Mouse (Mus musculus): ENCODE measurements around the gene Chil3. TPM values are rescaled to one million over a fixed set of nuclear protein-coding genes. Genes with fewer than 3 reads are reported as not detected.
"Not testable (repeated sequence)": the region's sequence is repeated elsewhere in the genome, so short reads cannot be mapped to it uniquely, and the experiment has no call there.

Chil3 gene
- under 1 TPM in 1 of 2 experiments, not detected in 1; 0.43 TPM for total RNA-seq (2021)
- long read RNA-seq, experiment 1 = 0 reads
- long read RNA-seq, experiment 2 = 0 reads

GRCm38 (mm10) chr3:106167464-106167863 lies at the start of gene Chil3:
Gene Chil3, minus strand, starts transcription at chr3:106167564.
- intact Hi-C loops (cut with DNase I) = no loop called here
- Histone ChIP-seq H3K27ac (no peak within 1 kb of the TSS), H3K4me3 (no peak within 1 kb of the TSS)
- TF ChIP-seq CTCF (IDR thresholded peaks at IDR 0.05) = no peak
- no peak for DNase-seq (ENCODE audit: extremely low spot score in 1 of 2, low spot score in 2 of 2)

- intact Hi-C loops (cut with DNase I); H3K4me3 ChIP-seq; DNase-seq (ENCODE audit: extremely low spot score in 1 of 2, low spot score in 2 of 2): not testable (repeated sequence)
Observed at GRCm38 (mm10) chr3:106198030-106198429, 30.7 kb upstream of the Chil3 start.

GRCm38 (mm10) chr3:106197246-106197645 lies 29.9 kb upstream of the Chil3 start:
- H3K27ac ChIP-seq; intact Hi-C loops (cut with DNase I); H3K4me3 ChIP-seq; DNase-seq (ENCODE audit: extremely low spot score in 1 of 2, low spot score in 2 of 2): not testable (repeated sequence)

More at GRCm38 (mm10) chr3:106198030-106198429, 30.7 kb upstream of the Chil3 start:
- H3K27ac ChIP-seq = not testable (repeated sequence)

GRCm38 (mm10) chr3:106196276-106196675 lies 28.9 kb upstream of the Chil3 start:
- no peak overlapping the region for H3K4me3 ChIP-seq
- no peak for DNase-seq (ENCODE audit: extremely low spot score in 1 of 2, low spot score in 2 of 2)
- H3K27ac ChIP-seq = no peak overlapping the region
- TF ChIP-seq CTCF (IDR thresholded peaks at IDR 0.05) = no peak
- intact Hi-C loops (cut with DNase I) = no loop called here

GRCm38 (mm10) chr3:106195486-106195885 lies 28.1 kb upstream of the Chil3 start:
- DNase-seq (ENCODE audit: extremely low spot score in 1 of 2, low spot score in 2 of 2) = no peak
- intact Hi-C loops (cut with DNase I) = no loop called here
- TF ChIP-seq CTCF (IDR thresholded peaks at IDR 0.05) = no peak
- no peak overlapping the region for H3K4me3 ChIP-seq
- H3K27ac ChIP-seq = no peak overlapping the region

GRCm38 (mm10) chr3:106187991-106188390 lies 20.6 kb upstream of the Chil3 start:
- intact Hi-C loops (cut with DNase I) = no loop called here

GRCm38 (mm10) chr3:106177509-106178189 lies 10.3 kb upstream of the Chil3 start:
- Histone ChIP-seq H3K4me3 (no peak overlapping the region), H3K27ac (no peak overlapping the region)
- no peak for TF ChIP-seq CTCF (IDR thresholded peaks at IDR 0.05)
- intact Hi-C loops (cut with DNase I) = no loop called here
- no peak for DNase-seq (ENCODE audit: extremely low spot score in 1 of 2, low spot score in 2 of 2)

More at GRCm38 (mm10) chr3:106187991-106188390, 20.6 kb upstream of the Chil3 start:
- Histone ChIP-seq H3K27ac (no peak overlapping the region), H3K4me3 (no peak overlapping the region)
- no peak for DNase-seq (ENCODE audit: extremely low spot score in 1 of 2, low spot score in 2 of 2)
- no peak for TF ChIP-seq CTCF (IDR thresholded peaks at IDR 0.05)

- intact Hi-C loops (cut with DNase I); DNase-seq (ENCODE audit: extremely low spot score in 1 of 2, low spot score in 2 of 2); H3K27ac ChIP-seq; H3K4me3 ChIP-seq: not testable (repeated sequence)
Observed at GRCm38 (mm10) chr3:106174971-106175370, 7.6 kb upstream of the Chil3 start.

- DNase-seq (ENCODE audit: extremely low spot score in 1 of 2, low spot score in 2 of 2); H3K4me3 ChIP-seq; intact Hi-C loops (cut with DNase I); H3K27ac ChIP-seq: not testable (repeated sequence)
Observed at GRCm38 (mm10) chr3:106172506-106172905, 5.1 kb upstream of the Chil3 start.

GRCm38 (mm10) chr3:106171135-106171731 lies 3.9 kb upstream of the Chil3 start:
- Histone ChIP-seq H3K4me3 (no peak overlapping the region), H3K27ac (no peak overlapping the region)
- intact Hi-C loops (cut with DNase I) = no loop called here
- no peak for TF ChIP-seq CTCF (IDR thresholded peaks at IDR 0.05)
- no peak for DNase-seq (ENCODE audit: extremely low spot score in 1 of 2, low spot score in 2 of 2)

GRCm38 (mm10) chr3:106170522-106171053 lies 3.2 kb upstream of the Chil3 start:
- no peak for DNase-seq (ENCODE audit: extremely low spot score in 1 of 2, low spot score in 2 of 2)
- intact Hi-C loops (cut with DNase I) = no loop called here
- H3K27ac ChIP-seq = no peak overlapping the region
- no peak overlapping the region for H3K4me3 ChIP-seq
- no peak for TF ChIP-seq CTCF (IDR thresholded peaks at IDR 0.05)

GRCm38 (mm10) chr3:106154413-106154812 lies 13.0 kb downstream of the Chil3 start:
- intact Hi-C loops (cut with DNase I) = no loop called here
- DNase-seq (ENCODE audit: extremely low spot score in 1 of 2, low spot score in 2 of 2) = no peak
- no peak overlapping the region for H3K4me3 ChIP-seq
- no peak overlapping the region for H3K27ac ChIP-seq
- TF ChIP-seq CTCF (IDR thresholded peaks at IDR 0.05) = no peak
